Mouse (Mus musculus): ENCODE data around the gene Atp23. TPM values are rescaled to one million over a fixed set of nuclear protein-coding genes. Genes with fewer than 3 reads are reported as not detected.
"Not testable (repeated sequence)": the region's sequence is repeated elsewhere in the genome, so short reads cannot be mapped to it uniquely, and the experiment has no call there.

Atp23 gene
- polyA plus RNA-seq, 1 experiment from 2014 or later = 26.8 TPM

DNA sequence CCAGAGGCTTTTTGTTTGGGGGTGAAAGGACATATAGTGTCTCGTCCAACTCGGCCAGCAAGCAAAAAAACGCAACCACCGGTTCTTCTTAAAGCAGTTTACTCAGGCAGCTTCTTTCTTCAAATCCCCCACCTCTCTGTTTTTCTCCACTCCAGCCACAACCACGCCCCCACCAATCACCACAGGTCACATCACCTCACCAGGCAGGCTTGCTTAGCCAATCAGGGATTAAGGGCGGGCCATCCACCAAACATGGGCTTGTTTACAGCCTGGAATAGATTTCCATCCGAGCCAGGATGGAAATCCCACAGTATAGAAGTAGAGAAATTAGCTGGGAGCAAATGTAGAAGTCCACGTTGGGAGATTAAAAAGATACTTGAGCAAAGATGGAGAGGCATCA lies 74.9 kb downstream of the Atp23 start:
- not testable (repeated sequence) for H3K36me3 ChIP-seq (ENCODE audit: control insufficient read depth, insufficient read depth, low read length); H3K27ac ChIP-seq (ENCODE audit: low read depth, low read length); H3K4me3 ChIP-seq (ENCODE audit: low read length); H3K9ac ChIP-seq (ENCODE audit: low read depth, low read length); H3K9me3 ChIP-seq (ENCODE audit: control insufficient read depth, low read length); H3K4me2 ChIP-seq (replicated peaks; ENCODE audit: low read depth, low read length); H3K4me1 ChIP-seq (ENCODE audit: control insufficient read depth, insufficient read depth, low read length); ATAC-seq (ENCODE audit: low FRiP score, low TSS enrichment); H3K27me3 ChIP-seq (ENCODE audit: control insufficient read depth, insufficient read depth, low read length)
- 90% methylated on average over 8 of the region's 8 CpGs for WGBS

DNA sequence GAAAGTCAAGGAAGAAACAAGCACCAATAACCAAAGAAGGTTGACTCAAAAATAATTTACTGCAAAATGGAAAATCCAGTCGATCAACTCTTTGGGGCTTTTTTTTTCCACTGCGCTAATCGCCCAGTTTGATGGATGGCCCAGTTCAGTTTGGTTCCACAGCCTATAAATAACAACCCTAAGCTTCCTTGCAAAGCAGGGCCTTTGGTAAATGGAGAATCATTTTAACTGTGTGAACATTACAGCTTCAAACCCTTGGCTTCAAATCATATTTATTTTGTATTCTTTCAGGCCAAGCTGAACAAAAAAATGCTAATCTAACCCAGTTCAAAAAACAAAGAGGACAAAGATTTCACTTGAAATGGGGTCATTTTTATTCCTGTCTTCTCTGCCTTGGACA lies 78.7 kb downstream of the Atp23 start:
- ATAC-seq (ENCODE audit: low FRiP score, low TSS enrichment) = no peak
- no peak overlapping the region for H3K4me3 ChIP-seq (ENCODE audit: low read length)

More for the DNA sequence above, 78.7 kb downstream of the Atp23 start:
- Histone ChIP-seq H3K4me2 (replicated peaks; ENCODE audit: low read depth, low read length) (no peak overlapping the region), H3K9ac (ENCODE audit: low read depth, low read length) (no peak overlapping the region), H3K4me1 (ENCODE audit: control insufficient read depth, insufficient read depth, low read length) (no peaks in the 10 kb centered on the region), H3K27me3 (ENCODE audit: control insufficient read depth, insufficient read depth, low read length) (no peaks in the 10 kb centered on the region), H3K36me3 (ENCODE audit: control insufficient read depth, insufficient read depth, low read length) (no peaks in the 10 kb centered on the region), H3K9me3 (ENCODE audit: control insufficient read depth, low read length) (no peaks in the 10 kb centered on the region; the same call in 1 of the 2 replicates), H3K27ac (ENCODE audit: low read depth, low read length) (no peak overlapping the region)
- 49% methylated on average over 3 of the region's 3 CpGs for WGBS

Other genes starting within 250 kb of the Atp23 start
- 81.1 and 112 TPM in 2 replicates for gene Ctdsp2, start 77.4 kb upstream of the Atp23 start, polyA plus RNA-seq (2014; fragmentation: Nextera tagmentation; extraction: Ambion mirVana)
- gene Avil, start 99.4 kb upstream of the Atp23 start, polyA plus RNA-seq (2014; fragmentation: Nextera tagmentation; extraction: Ambion mirVana) = 0.19 and 0.20 TPM in 2 replicates
- gene Tsfm, start 129.5 kb upstream of the Atp23 start, polyA plus RNA-seq (2014; fragmentation: Nextera tagmentation; extraction: Ambion mirVana) = 90.5 and 98.2 TPM in 2 replicates
- gene Mettl1, start 140.1 kb upstream of the Atp23 start, polyA plus RNA-seq (2014; fragmentation: Nextera tagmentation; extraction: Ambion mirVana) = 69.5 and 78.1 TPM in 2 replicates
- gene Eef1akmt3, start 140.2 kb upstream of the Atp23 start, polyA plus RNA-seq (2014; fragmentation: Nextera tagmentation; extraction: Ambion mirVana) = 0.39 and 0.89 TPM in 2 replicates
- gene Cyp27b1, start 146.9 kb upstream of the Atp23 start, polyA plus RNA-seq (2014; fragmentation: Nextera tagmentation; extraction: Ambion mirVana) = 0.36 and 0.41 TPM in 2 replicates
- 1.5 and 2.6 TPM in 2 replicates for gene March9, start 158.8 kb upstream of the Atp23 start, polyA plus RNA-seq (2014; fragmentation: Nextera tagmentation; extraction: Ambion mirVana)
- gene Cdk4, start 162.2 kb upstream of the Atp23 start, polyA plus RNA-seq (2014; fragmentation: Nextera tagmentation; extraction: Ambion mirVana) = 2,221 and 2,763 TPM in 2 replicates
- 106 and 153 TPM in 2 replicates for gene Tspan31, start 168.9 kb upstream of the Atp23 start, polyA plus RNA-seq (2014; fragmentation: Nextera tagmentation; extraction: Ambion mirVana)
- 0.07 and 0.61 TPM in 2 replicates for gene Agap2, start 173.9 kb upstream of the Atp23 start, polyA plus RNA-seq (2014; fragmentation: Nextera tagmentation; extraction: Ambion mirVana)
- 31.4 and 47.5 TPM in 2 replicates for gene Os9, start 219.8 kb upstream of the Atp23 start, polyA plus RNA-seq (2014; fragmentation: Nextera tagmentation; extraction: Ambion mirVana)